Mouse (Mus musculus): Measurements from ENCODE around the gene Uhmk1. TPM values are rescaled to one million over a fixed set of nuclear protein-coding genes. Genes with fewer than 3 reads are reported as not detected.

The Uhmk1 gene
- polyA plus RNA-seq, 1 experiment: 27.6 TPM

DNA sequence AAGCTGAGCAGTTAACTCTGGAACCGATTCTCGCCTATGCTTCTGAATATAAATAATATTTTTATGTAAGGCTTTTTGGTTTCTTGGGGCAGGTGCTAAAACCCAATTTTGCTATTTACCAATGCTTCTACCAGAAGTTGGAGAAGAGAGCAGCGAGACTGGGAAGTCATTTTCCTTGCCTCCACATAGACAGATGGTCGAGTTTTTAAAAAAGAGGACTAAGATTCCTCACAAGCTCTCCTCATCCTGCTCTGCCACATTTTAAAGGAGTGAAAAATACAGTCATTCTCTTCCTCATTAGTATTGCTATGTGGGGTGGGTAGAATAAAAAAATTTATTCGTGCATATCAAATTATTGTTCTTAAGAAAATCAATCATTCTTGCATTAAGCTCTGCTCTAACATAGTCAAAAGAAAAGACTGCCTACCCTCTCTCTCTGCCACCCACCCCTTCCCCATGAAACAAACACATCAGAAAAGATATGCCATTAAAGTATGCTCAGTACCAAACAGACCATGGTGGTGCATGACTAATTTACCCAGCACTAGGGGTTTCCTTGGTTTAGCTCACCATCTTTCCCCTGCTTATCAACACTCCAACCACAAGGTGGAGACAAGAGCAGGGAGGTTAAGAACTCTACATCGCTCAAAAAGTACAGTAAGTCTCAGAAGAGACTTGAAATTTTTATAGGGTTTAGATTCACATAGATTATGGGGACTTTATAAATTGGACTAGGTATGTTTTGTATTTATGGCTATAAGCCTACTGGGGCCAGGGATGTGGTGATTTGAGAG lies 3.1 kb upstream of the Uhmk1 start:
- Histone ChIP-seq H3K27me3 (replicated peaks; ENCODE audit: control insufficient read depth, insufficient read depth, low read length) (no peaks in the 10 kb centered on the region), H3K27ac (ENCODE audit: insufficient read depth, low read depth, low read length) (no peak overlapping the region), H3K36me3 (ENCODE audit: control insufficient read depth, insufficient read depth, low read length) (no peaks in the 10 kb centered on the region), H3K4me3 (ENCODE audit: insufficient read depth, low read depth, low read length) (no peak overlapping the region), H3K4me1 (ENCODE audit: control insufficient read depth, insufficient read depth, low read length) (no peaks in the 10 kb centered on the region)
- 78% methylated on average over 6 of the region's 6 CpGs for WGBS
- TF ChIP-seq CTCF (conservative IDR thresholded peaks at IDR 0.05; ENCODE audit: insufficient read depth, insufficient read length, low read depth, low read length) (0 out of 2 replicates have a peak, but pooled peaks have one; percentile 19), POLR2A (IDR thresholded peaks at IDR 0.05; ENCODE audit: low read depth, low read length) (no peak)
- peak; percentile 53 for DNase-seq

DNA sequence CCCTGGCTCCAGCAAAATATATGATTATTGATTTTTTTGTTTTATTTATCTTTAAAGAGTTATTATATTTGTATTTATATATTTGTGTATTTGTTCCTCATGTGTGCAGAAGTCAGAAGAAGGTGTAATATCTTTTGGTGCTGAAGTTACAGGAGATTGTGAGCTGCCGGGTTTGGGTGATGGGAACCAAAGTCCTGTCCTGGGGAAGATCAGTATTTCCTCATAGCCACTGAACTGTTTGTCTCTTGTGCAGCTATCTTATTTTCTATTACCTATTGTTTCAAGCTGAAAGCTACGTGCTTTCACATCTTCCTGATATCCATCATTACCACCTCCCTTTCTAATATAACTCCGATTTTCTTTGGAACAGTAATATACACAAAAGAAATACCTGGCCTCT lies 393 bp upstream of the Uhmk1 start:
- Histone ChIP-seq H3K4me1 (ENCODE audit: control insufficient read depth, insufficient read depth, low read length) (no peaks in the 10 kb centered on the region), H3K4me3 (ENCODE audit: insufficient read depth, low read depth, low read length) (peak overlapping the region; percentile 95; the same call in 1 of the 2 replicates), H3K36me3 (ENCODE audit: control insufficient read depth, insufficient read depth, low read length) (peaks cover 2% of the 10 kb centered on the region), H3K27me3 (replicated peaks; ENCODE audit: control insufficient read depth, insufficient read depth, low read length) (no peaks in the 10 kb centered on the region), H3K27ac (ENCODE audit: insufficient read depth, low read depth, low read length) (no peak overlapping the region)
- 75% methylated on average over 3 of the region's 3 CpGs for WGBS
- TF ChIP-seq CTCF (conservative IDR thresholded peaks at IDR 0.05; ENCODE audit: insufficient read depth, insufficient read length, low read depth, low read length) (no peak), POLR2A (IDR thresholded peaks at IDR 0.05; ENCODE audit: low read depth, low read length) (no peak)
- no peak for DNase-seq

DNA sequence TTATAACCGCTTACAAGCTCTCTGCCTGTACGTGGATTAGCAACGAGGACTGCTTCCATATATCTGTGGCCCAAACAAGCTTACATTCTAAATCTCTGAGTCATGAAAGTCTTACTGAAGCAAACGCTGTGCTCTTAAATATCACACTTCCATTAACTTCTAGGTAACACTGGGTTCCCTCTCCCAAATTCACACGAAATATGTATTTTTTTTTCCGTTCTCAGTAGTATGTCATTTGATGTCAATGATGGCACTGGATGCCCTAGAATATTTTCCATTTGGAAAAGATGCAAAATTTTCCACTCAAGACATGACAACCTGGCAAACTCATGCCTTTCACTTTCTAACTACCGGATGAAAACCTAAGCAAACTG lies 827 bp downstream of the Uhmk1 start:
- TF ChIP-seq POLR2A (IDR thresholded peaks at IDR 0.05; ENCODE audit: low read depth, low read length) (no peak), CTCF (conservative IDR thresholded peaks at IDR 0.05; ENCODE audit: insufficient read depth, insufficient read length, low read depth, low read length) (no peak)
- 18% methylated on average over 7 of the region's 7 CpGs for WGBS
- Histone ChIP-seq H3K27ac (ENCODE audit: insufficient read depth, low read depth, low read length) (peak overlapping the region; percentile 76; the same call in 1 of the 2 replicates), H3K36me3 (ENCODE audit: control insufficient read depth, insufficient read depth, low read length) (peaks cover 2% of the 10 kb centered on the region), H3K4me1 (ENCODE audit: control insufficient read depth, insufficient read depth, low read length) (no peaks in the 10 kb centered on the region), H3K27me3 (replicated peaks; ENCODE audit: control insufficient read depth, insufficient read depth, low read length) (no peaks in the 10 kb centered on the region), H3K4me3 (ENCODE audit: insufficient read depth, low read depth, low read length) (peak overlapping the region; percentile 95)
- DNase-seq: peak; percentile 8

DNA sequence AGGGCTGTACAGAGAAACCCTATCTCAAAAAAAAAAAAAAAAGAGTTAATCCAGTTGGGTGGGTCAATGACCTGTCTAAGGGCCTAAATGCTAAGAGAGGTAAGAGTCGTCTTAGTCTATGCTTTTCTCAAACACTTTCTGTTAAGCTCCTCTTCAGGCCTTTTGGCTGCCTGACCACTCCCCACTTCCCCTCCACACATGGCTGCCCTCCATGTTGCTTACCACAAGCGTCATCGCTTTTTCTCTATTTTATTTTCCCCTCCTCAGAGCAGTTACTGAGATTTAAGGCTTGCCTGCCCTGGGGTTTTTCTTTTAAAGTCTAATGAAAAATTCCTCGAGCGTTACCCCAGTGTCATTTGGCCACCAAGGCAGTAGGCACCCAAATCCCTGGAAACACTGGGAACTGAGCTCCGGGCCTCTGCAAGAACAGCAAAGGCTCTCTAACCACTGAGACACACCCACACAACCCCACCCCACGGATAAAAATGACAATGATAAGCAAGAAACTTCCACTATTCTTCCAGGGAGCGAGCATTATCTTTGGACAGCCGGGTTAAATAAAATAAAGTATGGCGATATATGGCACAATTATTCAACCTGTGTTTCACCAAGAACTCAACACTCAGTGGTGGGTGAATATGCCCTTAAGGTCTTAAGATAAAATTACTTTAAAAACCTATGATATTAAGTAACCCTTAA lies 1.9 kb downstream of the Uhmk1 start:
- 70% methylated on average over 10 of the region's 10 CpGs for WGBS
- H3K27me3 ChIP-seq (replicated peaks; ENCODE audit: control insufficient read depth, insufficient read depth, low read length): no peaks in the 10 kb centered on the region
- TF ChIP-seq CTCF (conservative IDR thresholded peaks at IDR 0.05; ENCODE audit: insufficient read depth, insufficient read length, low read depth, low read length) (no peak), POLR2A (IDR thresholded peaks at IDR 0.05; ENCODE audit: low read depth, low read length) (no peak)

DNA sequence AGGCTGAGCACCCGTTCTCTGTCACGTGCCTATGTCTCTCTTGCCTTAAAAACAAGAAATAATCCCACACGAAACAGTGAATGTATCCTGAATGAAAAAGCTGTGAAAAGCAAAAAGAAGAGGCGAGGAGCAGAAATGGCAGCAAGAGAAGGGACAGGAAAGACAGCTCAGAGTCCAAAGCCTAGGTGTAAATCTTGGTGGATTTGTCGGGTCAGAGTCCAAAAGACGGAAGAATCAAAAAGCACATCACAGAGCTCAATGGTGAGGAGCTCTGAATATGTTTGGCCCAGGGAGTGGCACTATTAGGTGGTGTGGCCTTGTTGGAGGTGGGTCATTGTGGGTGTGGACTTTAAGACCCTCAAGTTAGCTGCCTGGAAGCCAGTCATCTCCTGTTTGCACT lies 8.8 kb downstream of the Uhmk1 start:
- Histone ChIP-seq H3K4me1 (ENCODE audit: control insufficient read depth, insufficient read depth, low read length) (peaks cover 3% of the 10 kb centered on the region), H3K4me3 (ENCODE audit: insufficient read depth, low read depth, low read length) (no peak overlapping the region), H3K36me3 (ENCODE audit: control insufficient read depth, insufficient read depth, low read length) (peaks cover 7% of the 10 kb centered on the region), H3K27ac (ENCODE audit: insufficient read depth, low read depth, low read length) (no peak overlapping the region), H3K27me3 (replicated peaks; ENCODE audit: control insufficient read depth, insufficient read depth, low read length) (no peaks in the 10 kb centered on the region)
- 69% methylated on average over 6 of the region's 6 CpGs for WGBS
- TF ChIP-seq CTCF (conservative IDR thresholded peaks at IDR 0.05; ENCODE audit: insufficient read depth, insufficient read length, low read depth, low read length) (no peak), POLR2A (IDR thresholded peaks at IDR 0.05; ENCODE audit: low read depth, low read length) (no peak)
- peak; percentile 70 for DNase-seq

More for the DNA sequence above, 1.9 kb downstream of the Uhmk1 start:
- Histone ChIP-seq H3K36me3 (ENCODE audit: control insufficient read depth, insufficient read depth, low read length) (peaks cover 2% of the 10 kb centered on the region), H3K4me1 (ENCODE audit: control insufficient read depth, insufficient read depth, low read length) (no peaks in the 10 kb centered on the region), H3K27ac (ENCODE audit: insufficient read depth, low read depth, low read length) (no peak overlapping the region), H3K4me3 (ENCODE audit: insufficient read depth, low read depth, low read length) (no peak overlapping the region)
- no peak for DNase-seq

DNA sequence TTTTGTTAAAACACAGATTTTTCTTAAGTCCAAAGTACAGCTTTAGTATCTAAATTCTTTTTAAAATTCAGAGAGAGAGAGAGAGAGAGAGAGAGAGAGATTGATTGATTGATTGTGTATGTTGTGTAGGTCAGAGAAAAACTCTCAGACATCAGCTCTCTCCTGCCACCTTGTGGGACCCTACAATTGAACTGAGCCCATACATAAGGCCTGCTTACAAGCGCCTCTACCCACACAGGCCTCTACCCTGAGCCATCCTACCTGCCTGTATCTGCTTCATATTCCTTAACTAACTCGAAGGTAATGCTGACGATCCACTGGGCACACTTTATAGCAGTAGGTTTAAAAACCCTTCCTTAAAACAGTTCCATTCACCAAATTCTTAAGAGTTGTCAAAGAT lies 14.8 kb downstream of the Uhmk1 start:
- Histone ChIP-seq H3K4me3 (ENCODE audit: insufficient read depth, low read depth, low read length) (no peak overlapping the region), H3K4me1 (ENCODE audit: control insufficient read depth, insufficient read depth, low read length) (peaks cover 9% of the 10 kb centered on the region), H3K36me3 (ENCODE audit: control insufficient read depth, insufficient read depth, low read length) (peaks cover 11% of the 10 kb centered on the region), H3K27ac (ENCODE audit: insufficient read depth, low read depth, low read length) (no peak overlapping the region), H3K27me3 (replicated peaks; ENCODE audit: control insufficient read depth, insufficient read depth, low read length) (no peaks in the 10 kb centered on the region)
- peak; percentile 43 for DNase-seq
- 81% methylated on average over 3 of the region's 3 CpGs for WGBS
- TF ChIP-seq CTCF (conservative IDR thresholded peaks at IDR 0.05; ENCODE audit: insufficient read depth, insufficient read length, low read depth, low read length) (peak; percentile 37; the same call in 1 of the 2 replicates), POLR2A (IDR thresholded peaks at IDR 0.05; ENCODE audit: low read depth, low read length) (no peak)

- Histone ChIP-seq H3K36me3 (ENCODE audit: control insufficient read depth, insufficient read depth, low read length) (peaks cover 13% of the 10 kb centered on the region), H3K27ac (ENCODE audit: insufficient read depth, low read depth, low read length) (peak overlapping the region; percentile 42; the same call in 1 of the 2 replicates), H3K27me3 (replicated peaks; ENCODE audit: control insufficient read depth, insufficient read depth, low read length) (no peaks in the 10 kb centered on the region), H3K4me1 (ENCODE audit: control insufficient read depth, insufficient read depth, low read length) (peaks cover 9% of the 10 kb centered on the region), H3K4me3 (ENCODE audit: insufficient read depth, low read depth, low read length) (no peak overlapping the region)
- TF ChIP-seq POLR2A (IDR thresholded peaks at IDR 0.05; ENCODE audit: low read depth, low read length) (no peak), CTCF (conservative IDR thresholded peaks at IDR 0.05; ENCODE audit: insufficient read depth, insufficient read length, low read depth, low read length) (no peak)
- 46% methylated on average over 8 of the region's 8 CpGs for WGBS
- DNase-seq: peak; percentile 89
Measured at GRCm38 (mm10) chr1:170196211-170196610, 19.0 kb downstream of the Uhmk1 start.
